Mouse (Mus musculus): ENCODE measurements around the gene Fnbp4. TPM values are rescaled to one million over a fixed set of nuclear protein-coding genes. Genes with fewer than 3 reads are reported as not detected.

Gene Fnbp4
- total and polyA plus RNA-seq, 3 experiments: 33.6 to 74.0 (median 48.8) TPM

DNA sequence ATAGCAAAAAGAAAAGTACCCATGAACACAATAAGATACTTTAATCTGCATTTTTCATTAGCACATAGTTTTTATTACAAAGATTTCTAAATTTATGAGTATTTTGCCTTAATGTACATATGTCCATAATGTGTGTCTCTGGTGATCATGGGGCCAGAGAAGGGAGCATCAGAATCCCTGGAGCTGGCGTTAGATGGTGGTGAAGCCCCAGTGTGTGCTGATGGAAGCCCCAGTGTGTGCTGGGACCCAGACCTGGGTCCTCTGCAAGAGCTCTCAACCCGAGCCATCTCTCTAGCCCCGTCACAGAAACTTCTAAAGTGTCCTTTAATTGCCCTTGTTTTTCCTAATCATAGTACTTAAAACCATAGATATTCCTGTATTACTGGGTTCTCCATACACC lies 5.8 kb upstream of the Fnbp4 start:
- no peak overlapping the region for H3K4me2 ChIP-seq (ENCODE audit: insufficient read depth, low read depth, poor library complexity, severe bottlenecking)
- H3K27ac ChIP-seq (ENCODE audit: insufficient read depth, low read depth): no peak overlapping the region
- H3K4me3 ChIP-seq (replicated peaks in 1 of 3; ENCODE audit: low read depth in 2 of 3, low read length in 2 of 3, poor library complexity in 1 of 3): no peak overlapping the region
- 0 out of 4 replicates have a peak, but pooled peaks cover 0 to 5% of the 10 kb centered on the region in 2 experiments for H3K4me1 ChIP-seq (ENCODE audit: control insufficient read depth in 1 of 2, insufficient read depth in 2 of 2)
- H3K27me3 ChIP-seq (replicated peaks): no peaks in the 10 kb centered on the region
- dilution Hi-C loops (cut with MboI; ENCODE audit: extremely low pct_ligation_motif_present, extremely low pct_unique_long_range_greater_than_20kb, low sequenced_read_pairs) (no loop called here), in situ Hi-C loops (cut with MboI; ENCODE audit: low pct_ligation_motif_present, low pct_unique_long_range_greater_than_20kb, low sequenced_read_pairs) (no loop called here)
- H3K36me3 ChIP-seq (replicated peaks in 1 of 2; ENCODE audit: control insufficient read depth in 1 of 2, insufficient read depth in 1 of 2, low read length in 1 of 2): peaks cover 26 to 44% of the 10 kb centered on the region in 2 experiments
- no peak for DNase-seq (ENCODE audit: extremely low read depth)
- H3K9me3 ChIP-seq (replicated peaks; ENCODE audit: low read length): no peaks in the 10 kb centered on the region
- TF ChIP-seq TBP (conservative IDR thresholded peaks at IDR 0.05; ENCODE audit: low read depth, low read length): no peak
- TF ChIP-seq CHD2 (IDR thresholded peaks at IDR 0.05; ENCODE audit: low read length): no peak
- TF ChIP-seq TCF12 (IDR thresholded peaks at IDR 0.05; ENCODE audit: low read depth, low read length): no peak
- no peak for TF ChIP-seq E2F4 (IDR thresholded peaks at IDR 0.05; ENCODE audit: insufficient replicate concordance, low read depth, low read length)
- no peak for TF ChIP-seq RAD21 (IDR thresholded peaks at IDR 0.05; ENCODE audit: low read depth, low read length)
- no peak for TF ChIP-seq CTCF (conservative IDR thresholded peaks at IDR 0.05 in 1 of 2, IDR thresholded peaks at IDR 0.05 in 1 of 2; ENCODE audit: low read depth in 2 of 2, low read length in 2 of 2)
- TF ChIP-seq MAFK (IDR thresholded peaks at IDR 0.05; ENCODE audit: insufficient replicate concordance, low read length): no peak
- no peak for TF ChIP-seq NRF1 (IDR thresholded peaks at IDR 0.05; ENCODE audit: low read depth, low read length)
- no peak for TF ChIP-seq HCFC1 (IDR thresholded peaks at IDR 0.05; ENCODE audit: low read depth, low read length)
- TF ChIP-seq ETS1 (conservative IDR thresholded peaks at IDR 0.05; ENCODE audit: low read depth, low read length): no peak
- no peak for TF ChIP-seq POLR2A (IDR thresholded peaks at IDR 0.05; ENCODE audit: low read depth, low read length)
- no peaks in the 10 kb centered on the region for H3K79me2 ChIP-seq (replicated peaks; ENCODE audit: control insufficient read depth, extremely low read depth, insufficient read depth, poor library complexity, severe bottlenecking)
- H3K9ac ChIP-seq (ENCODE audit: insufficient read depth, low read depth): no peak overlapping the region

DNA sequence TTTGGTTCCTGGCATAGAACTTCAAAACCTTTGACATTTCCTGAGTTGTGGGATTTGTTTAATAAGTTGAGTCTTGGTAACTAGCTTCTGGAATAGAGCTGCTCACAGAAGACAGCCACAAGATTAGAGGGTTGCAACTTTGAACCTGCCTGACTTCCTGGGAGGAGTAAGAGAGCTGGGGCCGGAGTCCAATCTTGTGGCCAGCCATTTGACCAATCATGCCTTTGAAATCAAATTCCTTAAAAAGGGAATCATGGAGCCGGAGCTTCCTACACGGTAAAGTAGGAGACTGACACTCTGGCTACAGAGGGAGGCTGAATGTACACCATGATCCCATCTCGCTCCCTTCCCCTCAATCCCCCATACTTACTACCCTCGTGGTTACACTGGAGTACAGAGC lies 5.2 kb upstream of the Fnbp4 start:
- dilution Hi-C loops (cut with MboI; ENCODE audit: extremely low pct_ligation_motif_present, extremely low pct_unique_long_range_greater_than_20kb, low sequenced_read_pairs) (no loop called here), in situ Hi-C loops (cut with MboI; ENCODE audit: low pct_ligation_motif_present, low pct_unique_long_range_greater_than_20kb, low sequenced_read_pairs) (no loop called here)
- no peak for DNase-seq (ENCODE audit: extremely low read depth)
- H3K9me3 ChIP-seq (replicated peaks; ENCODE audit: low read length): no peaks in the 10 kb centered on the region
- no peak overlapping the region for H3K4me2 ChIP-seq (ENCODE audit: insufficient read depth, low read depth, poor library complexity, severe bottlenecking)
- peaks cover 20 to 38% of the 10 kb centered on the region in 2 experiments for H3K36me3 ChIP-seq (replicated peaks in 1 of 2; ENCODE audit: control insufficient read depth in 1 of 2, insufficient read depth in 1 of 2, low read length in 1 of 2)
- H3K4me3 ChIP-seq (replicated peaks in 1 of 3; ENCODE audit: low read depth in 2 of 3, low read length in 2 of 3, poor library complexity in 1 of 3): no peak overlapping the region
- H3K4me1 ChIP-seq (ENCODE audit: control insufficient read depth in 1 of 2, insufficient read depth in 2 of 2): 0 out of 4 replicates have a peak, but pooled peaks cover 0 to 5% of the 10 kb centered on the region in 2 experiments
- H3K79me2 ChIP-seq (replicated peaks; ENCODE audit: control insufficient read depth, extremely low read depth, insufficient read depth, poor library complexity, severe bottlenecking): peaks cover 4% of the 10 kb centered on the region; the same call in 1 of the 2 replicates
- no peak for TF ChIP-seq MAZ (IDR thresholded peaks at IDR 0.05; ENCODE audit: low read depth, low read length)
- TF ChIP-seq GABPA (IDR thresholded peaks at IDR 0.05; ENCODE audit: insufficient replicate concordance, low read depth, low read length): no peak
- TF ChIP-seq JUND (conservative IDR thresholded peaks at IDR 0.05; ENCODE audit: low read depth, low read length): no peak
- no peak for TF ChIP-seq MEF2A (IDR thresholded peaks at IDR 0.05; ENCODE audit: borderline replicate concordance, low read depth, low read length)
- no peak for TF ChIP-seq NRF1 (IDR thresholded peaks at IDR 0.05; ENCODE audit: low read depth, low read length)
- TF ChIP-seq USF1 (IDR thresholded peaks at IDR 0.05; ENCODE audit: low read depth, low read length): no peak
- no peak for TF ChIP-seq ZNF384 (IDR thresholded peaks at IDR 0.05; ENCODE audit: low read depth, low read length)
- no peak for TF ChIP-seq IRF4 (IDR thresholded peaks at IDR 0.05; ENCODE audit: low read depth, low read length)
- H3K9ac ChIP-seq (ENCODE audit: insufficient read depth, low read depth): no peak overlapping the region
- no peak overlapping the region for H3K27ac ChIP-seq (ENCODE audit: insufficient read depth, low read depth)
- no peaks in the 10 kb centered on the region for H3K27me3 ChIP-seq (replicated peaks)
